Mouse (Mus musculus) liver, embryonic 14.5 days (tissue): ENCODE data around the gene Vwf. TPM values are rescaled to one million over a fixed set of nuclear protein-coding genes. Genes with fewer than 3 reads are reported as not detected.
A peak's percentile ranks its signal among the peaks of the same experiment; 100 is the strongest.

Experiments
- ATAC-seq: fragments of 200-750 bp; cut with Nextera tagmentation; 2 replicates; pipeline ENCODE4 v1.8.0; 2017; ENCODE audit warnings: moderate number of reproducible peaks, mild to moderate bottlenecking, moderate library complexity; ENCODE audit not compliant: insufficient read depth
- DNase-seq, 3 experiments: peaks; one replicate each; pipeline ENCODE4 v3.0.0-alpha.2; 2012 to 2013; ENCODE audit warnings: low read depth in 3 of 3, low spot score in 3 of 3
- H3K27ac ChIP-seq: fragments of 300-500 bp; sonication (generic); 2 replicates; pipeline ENCODE4 v1.5.1; 2014; ENCODE audit warnings: moderate library complexity, mild to moderate bottlenecking, control low read depth, inconsistent platforms
- H3K27me3 ChIP-seq: fragments of 300-500 bp; sonication (generic); 2 replicates; pipeline ENCODE4 v1.6.1; 2014; ENCODE audit warnings: mild to moderate bottlenecking, low read length, moderate library complexity; ENCODE audit not compliant: control insufficient read depth, insufficient read depth
- H3K36me3 ChIP-seq: fragments of 300-500 bp; sonication (generic); replicated peaks from 2 replicates; pipeline ENCODE4 v1.6.1; 2014; ENCODE audit warnings: low read depth; ENCODE audit not compliant: control insufficient read depth, insufficient read depth
- H3K4me1 ChIP-seq, 2 experiments: fragments of 200-500 bp in 1 of 2; fragments of 300-500 bp in 1 of 2; sonication (generic) in 1 of 2; replicated peaks; 2 replicates each; pipeline ENCODE4 v1.6.1; 2012 to 2014; ENCODE audit warnings: antibody characterized with exemption in 1 of 2, inconsistent platforms in 1 of 2, low read length in 1 of 2; ENCODE audit not compliant: control insufficient read depth in 2 of 2, insufficient read depth in 2 of 2
- H3K4me2 ChIP-seq: fragments of 300-500 bp; sonication (generic); 2 replicates; pipeline ENCODE4 v1.6.1; 2014; ENCODE audit warnings: low read depth, mild to moderate bottlenecking, control low read depth, moderate library complexity
- H3K4me3 ChIP-seq, 2 experiments: fragments of 200-500 bp in 1 of 2; fragments of 300-500 bp in 1 of 2; sonication (generic) in 1 of 2; 2 replicates each; pipeline ENCODE4 v1.5.1; 2012 to 2014; ENCODE audit warnings: low read depth in 2 of 2, low read length in 2 of 2, mild to moderate bottlenecking in 2 of 2, control low read depth in 1 of 2, inconsistent platforms in 1 of 2, moderate library complexity in 1 of 2; ENCODE audit not compliant: insufficient read depth in 1 of 2
- H3K9ac ChIP-seq: fragments of 300-500 bp; sonication (generic); replicated peaks from 2 replicates; pipeline ENCODE4 v1.6.1; 2014; ENCODE audit warnings: mild to moderate bottlenecking, control low read depth, moderate library complexity
- H3K9me3 ChIP-seq: fragments of 300-500 bp; sonication (generic); 2 replicates; pipeline ENCODE4 v1.6.1; 2016; ENCODE audit warnings: low read length, mixed read lengths; ENCODE audit not compliant: control insufficient read depth
- CTCF ChIP-seq: IDR thresholded peaks from 2 replicates; pipeline ENCODE4 v1.5.1; 2016; ENCODE audit warnings: antibody characterized with exemption, low read depth, control low read depth
- EP300 ChIP-seq: IDR thresholded peaks from 2 replicates; pipeline ENCODE4 v1.6.1; 2016; ENCODE audit warnings: antibody characterized with exemption, low read depth
- WGBS: fragments of 180-500 bp; shearing (Covaris S2); extraction: QIAGEN DNeasy Blood & Tissue Kit; methylation state at CpG from one replicate; pipeline ENCODE4 v1.1.7; 2014; ENCODE audit not compliant: insufficient replicate concordance; 5-methylcytosine and 5-hydroxymethylcytosine counted together
- polyA plus RNA-seq, 2 experiments: library from polyadenylated mRNA; depleted of rRNA in 1 of 2; stranded (reverse) in 1 of 2; unstranded in 1 of 2; fragments of >200 nt; fragmentation: Nextera tagmentation in 1 of 2; extraction: Ambion mirVana in 1 of 2; gene quantifications; 2 replicates each; pipeline versions ENCODE4 v1.2.1 to v1.2.3; 2012 to 2014

Vwf gene
- polyA plus RNA-seq, 2 experiments, result 9.0 to 11.1 TPM

GRCm38 (mm10) chr6:125573189-125573928, 26.8 kb downstream of the Vwf start:
- Histone ChIP-seq H3K4me3 (peak overlapping the region; percentile 67 to 79), H3K36me3 (no peaks in the 10 kb centered on the region), H3K27ac (peak overlapping the region; percentile 98), H3K9me3 (no peaks in the 10 kb centered on the region), H3K4me1 (peaks cover 24 to 35% of the 10 kb centered on the region in 2 experiments), H3K9ac (peak overlapping the region; percentile 85), H3K27me3 (no peaks in the 10 kb centered on the region), H3K4me2 (peak overlapping the region; percentile 92)
- peak; percentile 95 to 97 (median 97) for DNase-seq
- TF ChIP-seq EP300 (peak; percentile 58), CTCF (no peak)
- WGBS, result 3% methylated on average over 14 of the region's 14 CpGs
- peak; percentile 96 for ATAC-seq

- Histone ChIP-seq H3K9me3 (no peaks in the 10 kb centered on the region), H3K27me3 (no peaks in the 10 kb centered on the region), H3K36me3 (no peaks in the 10 kb centered on the region), H3K27ac (no peak overlapping the region; the same call in 1 of the 2 replicates), H3K4me2 (no peak overlapping the region), H3K4me3 (no peak overlapping the region), H3K4me1 (peaks cover 18 to 28% of the 10 kb centered on the region in 2 experiments), H3K9ac (no peak overlapping the region)
- 81% methylated on average over 6 of the region's 6 CpGs for WGBS
- DNase-seq, result no peak
- no peak for ATAC-seq
- TF ChIP-seq CTCF (no peak), EP300 (no peak)
Measured at GRCm38 (mm10) chr6:125575080-125575479, 28.5 kb downstream of the Vwf start.

GRCm38 (mm10) chr6:125577301-125577700, 30.7 kb downstream of the Vwf start:
- no peak overlapping the region for H3K9ac ChIP-seq
- 75% methylated on average over 9 of the region's 9 CpGs for WGBS

GRCm38 (mm10) chr6:125577882-125578646, 31.5 kb downstream of the Vwf start:
- Histone ChIP-seq H3K27me3 (no peaks in the 10 kb centered on the region), H3K36me3 (no peaks in the 10 kb centered on the region), H3K9ac (no peak overlapping the region), H3K4me1 (peaks cover 9 to 20% of the 10 kb centered on the region in 2 experiments), H3K4me3 (no peak overlapping the region), H3K9me3 (no peaks in the 10 kb centered on the region), H3K4me2 (no peak overlapping the region), H3K27ac (no peak overlapping the region)
- ATAC-seq, result no peak
- no peak for TF ChIP-seq CTCF
- TF ChIP-seq EP300, result no peak
- WGBS, result 66% methylated on average over 11 of the region's 11 CpGs
- DNase-seq, result no peak

More at GRCm38 (mm10) chr6:125577301-125577700, 30.7 kb downstream of the Vwf start:
- Histone ChIP-seq H3K4me2 (no peak overlapping the region), H3K27me3 (no peaks in the 10 kb centered on the region), H3K9me3 (no peaks in the 10 kb centered on the region), H3K36me3 (no peaks in the 10 kb centered on the region), H3K4me1 (peaks cover 16 to 25% of the 10 kb centered on the region in 2 experiments), H3K4me3 (no peak overlapping the region), H3K27ac (no peak overlapping the region)
- no peak for TF ChIP-seq EP300
- no peak for TF ChIP-seq CTCF
- DNase-seq, result no peak
- ATAC-seq, result no peak

GRCm38 (mm10) chr6:125578647-125579011, 32.1 kb downstream of the Vwf start:
- no peak overlapping the region for H3K4me2 ChIP-seq
- no peak overlapping the region for H3K27ac ChIP-seq
- DNase-seq (no peak), ATAC-seq (no peak)
- H3K9me3 ChIP-seq, result no peaks in the 10 kb centered on the region
- H3K4me1 ChIP-seq, result peaks cover 7 to 18% of the 10 kb centered on the region in 2 experiments
- H3K27me3 ChIP-seq, result no peaks in the 10 kb centered on the region
- no peak overlapping the region for H3K9ac ChIP-seq
- H3K4me3 ChIP-seq, result no peak overlapping the region
- H3K36me3 ChIP-seq, result no peaks in the 10 kb centered on the region
- no peak for TF ChIP-seq EP300
- no peak for TF ChIP-seq CTCF
- 82% methylated on average over 7 of the region's 7 CpGs for WGBS
